Mouse (Mus musculus) olfactory bulb, adult 2 months (tissue): Measurements from ENCODE around the gene Arhgef3.

ENCODE experiments used
- CTCF ChIP-seq: fragments of 200-500 bp; IDR thresholded peaks from 2 replicates; pipeline ENCODE4 v1.5.1; 2012; ENCODE audit warnings: low read depth, mild to moderate bottlenecking, low read length, moderate library complexity; ENCODE audit not compliant: insufficient read depth
- POLR2A ChIP-seq: fragments of 200-500 bp; IDR thresholded peaks from 2 replicates; pipeline ENCODE4 v1.6.1; 2012; ENCODE audit warnings: mild to moderate bottlenecking, low read depth, low read length, moderate library complexity; ENCODE audit not compliant: insufficient read depth

DNA sequence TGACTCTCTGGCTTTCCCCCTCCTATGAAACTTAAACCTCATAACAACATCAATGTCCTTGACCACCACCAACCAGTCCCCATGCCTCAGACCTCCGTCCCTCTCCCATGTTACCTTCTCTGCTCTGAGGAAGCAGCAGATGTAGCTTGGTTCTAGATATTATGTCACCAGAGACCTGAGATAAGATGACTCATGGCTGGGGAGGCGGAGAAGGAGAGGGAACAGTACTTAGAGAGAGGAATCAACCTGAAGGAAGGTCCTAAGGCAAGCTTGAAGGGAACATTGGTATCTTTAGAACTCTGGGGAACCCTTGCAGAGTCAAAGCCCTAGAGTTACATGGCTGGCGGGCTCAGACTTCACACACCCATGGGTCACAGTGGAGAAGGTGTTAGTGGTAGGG lies 25.3 kb downstream of the Arhgef3 start:
- no peak for TF ChIP-seq CTCF
- no peak for TF ChIP-seq POLR2A
